Mouse (Mus musculus) right cerebral cortex, postnatal 4 days (tissue): ENCODE measurements around the gene Usp22.
A peak's percentile ranks its signal among the peaks of the same experiment; 100 is the strongest.
"Not testable (repeated sequence)": the region's sequence is repeated elsewhere in the genome, so short reads cannot be mapped to it uniquely, and the experiment has no call there.

Source experiments
- DNase-seq: peaks from one replicate; pipeline ENCODE4 v3.0.0-alpha.2; 2022

Gene Usp22

DNA sequence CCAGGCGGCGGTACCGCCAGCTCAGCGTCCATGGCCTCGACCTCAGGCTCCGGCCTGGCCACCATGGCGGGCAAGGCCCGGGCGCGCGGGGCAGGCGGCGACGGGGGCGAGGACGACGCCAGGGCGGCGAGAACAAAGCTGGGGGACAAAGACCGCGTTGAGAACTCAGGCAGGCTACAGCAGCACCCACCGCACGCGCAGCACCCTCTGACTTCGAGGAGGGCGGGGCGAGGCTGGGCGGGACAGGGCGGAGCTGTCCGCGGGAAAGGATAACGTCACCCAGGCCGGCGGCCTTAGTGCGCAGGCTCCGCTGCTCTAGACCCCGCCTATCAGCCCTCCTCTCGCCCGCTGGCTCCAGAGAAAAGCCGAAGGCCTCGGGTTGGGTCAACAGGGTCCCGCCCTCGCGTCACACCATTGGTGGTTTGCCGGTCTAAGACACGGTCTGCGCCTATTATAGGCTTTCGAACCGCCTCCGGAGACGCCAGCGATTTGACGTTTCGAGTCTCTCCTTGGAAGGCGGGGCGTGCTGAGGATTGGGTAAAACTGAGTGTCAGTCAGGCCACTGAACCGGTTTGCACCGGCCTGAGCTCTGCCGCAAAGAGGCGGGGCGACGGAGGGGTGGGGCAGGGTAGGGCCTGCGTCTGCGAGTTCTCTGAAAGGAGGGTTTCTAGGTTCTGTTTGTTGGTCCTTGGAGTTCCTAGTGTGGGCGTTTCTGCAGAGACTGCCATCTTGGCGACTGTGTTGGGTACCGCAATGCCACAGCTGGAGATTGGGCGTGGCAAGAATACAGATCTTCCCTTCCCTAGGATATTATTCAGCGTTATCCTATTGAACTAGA is at the start of gene Usp22:
TSS of gene Usp22 (minus strand) at position 235 of the 838 bp plus-strand sequence.
- peak; percentile 99 for DNase-seq

DNA sequence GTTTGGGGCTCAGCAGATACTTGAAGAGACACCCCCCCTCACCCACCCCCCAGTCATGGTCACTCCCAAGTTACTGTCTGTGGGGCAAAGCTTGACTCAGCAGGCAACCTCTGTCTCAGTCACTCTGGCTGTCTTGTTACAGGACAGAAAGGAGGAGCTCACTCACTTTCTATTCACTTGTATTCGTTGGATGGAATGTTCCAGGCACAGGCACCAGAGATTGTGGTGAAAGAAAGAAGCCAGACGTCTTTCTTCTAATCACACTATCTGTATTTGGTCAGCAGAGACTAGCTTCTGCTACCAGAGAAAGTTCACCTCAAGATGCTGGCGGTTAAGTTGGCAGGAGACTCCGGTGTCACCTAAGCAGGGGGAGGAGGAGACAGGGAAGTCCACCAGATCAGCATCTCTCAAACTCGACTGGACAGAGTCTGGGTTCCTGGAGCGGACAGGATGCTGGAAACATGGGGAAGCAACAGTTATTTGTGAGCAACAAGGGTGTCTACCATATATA is 49.4 kb upstream of the Usp22 start:
- DNase-seq = no peak

DNA sequence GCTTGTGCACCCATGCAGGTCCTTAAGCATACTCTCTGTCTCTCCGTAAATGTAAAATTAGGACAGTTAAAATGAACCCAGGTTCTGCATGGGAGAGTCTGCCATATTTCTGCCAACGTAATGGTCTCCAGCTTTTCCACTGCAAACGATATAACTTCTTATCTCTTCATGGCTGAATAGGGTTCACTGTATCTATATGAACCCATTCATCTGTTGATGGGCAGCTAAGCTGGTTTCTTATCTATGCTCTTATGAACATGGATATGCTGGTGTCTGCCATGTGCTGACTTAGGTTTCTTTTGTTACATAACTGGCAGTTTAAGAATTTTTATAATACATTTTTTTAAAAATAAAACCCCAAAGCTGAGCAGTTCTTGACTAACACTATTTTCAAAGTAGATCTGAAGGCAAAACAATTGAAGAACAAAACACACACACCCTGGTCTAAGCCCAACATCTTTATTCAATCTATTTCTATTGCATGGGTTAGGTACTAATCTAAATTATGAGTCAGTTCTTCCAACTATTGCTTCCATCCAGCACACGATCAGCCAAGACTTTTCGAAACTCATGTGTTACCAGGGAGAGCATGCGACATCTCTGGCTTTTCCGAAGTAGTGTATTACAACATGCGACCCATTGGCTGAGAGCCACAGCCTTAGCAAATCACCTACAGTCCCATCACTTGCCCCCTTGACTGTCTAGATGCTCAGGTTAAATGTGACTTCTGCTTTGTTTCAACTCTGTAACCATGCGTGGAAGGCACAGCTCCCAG is 48.3 kb upstream of the Usp22 start:
- DNase-seq = no peak

DNA sequence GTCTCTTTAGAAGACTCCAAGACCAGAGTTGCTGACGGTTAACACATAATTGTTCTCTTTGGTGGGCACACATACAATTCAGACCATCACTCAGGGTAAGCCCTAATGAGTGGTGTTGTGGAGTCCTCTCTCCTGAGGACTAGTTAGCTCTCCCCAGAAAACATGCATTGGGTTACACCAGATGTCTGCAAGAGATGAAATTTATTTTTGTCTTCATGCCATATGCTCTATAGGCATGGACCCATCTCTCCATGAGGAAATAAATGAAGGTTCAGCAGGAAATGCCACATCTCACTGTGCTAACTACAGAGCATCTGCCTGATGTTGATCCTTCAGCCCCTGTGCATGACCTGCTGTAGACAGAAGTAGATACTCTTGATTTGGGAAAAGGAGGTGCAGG is 47.2 kb upstream of the Usp22 start:
- DNase-seq = no peak

DNA sequence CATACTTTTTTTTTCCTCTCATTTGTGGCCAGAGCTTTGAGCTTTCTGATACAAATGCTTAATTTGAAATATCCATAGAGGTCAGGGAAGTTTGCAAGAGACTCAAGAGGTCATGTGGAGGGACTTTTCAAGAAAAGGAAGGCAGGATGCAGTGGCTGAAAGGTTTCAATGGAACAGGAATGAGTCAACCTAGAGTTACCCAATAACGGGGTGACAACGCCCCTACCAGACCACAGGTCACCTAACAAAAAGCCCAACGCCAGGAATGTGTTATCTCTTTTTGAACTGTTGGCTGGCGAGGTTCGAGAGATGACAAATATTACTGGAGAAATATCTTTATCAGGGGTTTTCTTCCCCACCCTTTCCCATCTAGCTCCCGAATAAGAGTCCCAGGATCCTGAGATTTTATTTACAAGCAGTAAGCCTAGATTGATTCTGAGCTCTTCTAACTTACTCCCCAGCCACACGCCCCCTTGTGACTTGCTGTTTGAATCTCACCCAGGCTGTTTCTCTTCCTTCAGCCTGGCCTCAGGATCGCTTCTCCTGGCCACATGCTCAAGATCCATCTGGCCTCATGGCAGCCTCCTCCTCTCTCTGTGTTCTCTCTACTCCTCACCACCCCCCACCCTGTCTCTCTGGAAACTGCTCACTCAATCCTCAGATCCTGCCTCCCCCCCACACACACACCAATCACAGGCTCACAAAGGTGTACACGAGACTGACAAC is 45.5 kb upstream of the Usp22 start:
- no peak for DNase-seq

DNA sequence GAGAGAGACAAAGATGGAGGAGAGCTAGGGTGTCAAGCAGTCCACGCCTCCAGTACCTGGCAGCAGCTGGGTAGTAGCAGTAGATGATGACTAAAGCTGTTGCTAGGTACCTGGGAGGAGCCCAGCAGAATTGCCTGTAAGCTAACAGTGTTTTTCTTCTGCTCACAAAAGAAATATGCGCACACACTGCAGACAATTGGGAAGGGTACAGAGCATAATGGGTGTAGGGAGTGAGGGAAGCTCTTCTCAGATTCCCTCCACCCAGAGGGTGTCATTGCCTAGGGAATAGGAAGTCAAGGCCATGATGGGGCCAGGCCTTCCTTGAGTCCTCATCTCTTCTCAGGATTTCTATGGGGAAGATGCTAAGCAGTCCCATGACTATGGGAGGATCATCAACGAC is 41.1 kb upstream of the Usp22 start:
- no peak for DNase-seq

DNA sequence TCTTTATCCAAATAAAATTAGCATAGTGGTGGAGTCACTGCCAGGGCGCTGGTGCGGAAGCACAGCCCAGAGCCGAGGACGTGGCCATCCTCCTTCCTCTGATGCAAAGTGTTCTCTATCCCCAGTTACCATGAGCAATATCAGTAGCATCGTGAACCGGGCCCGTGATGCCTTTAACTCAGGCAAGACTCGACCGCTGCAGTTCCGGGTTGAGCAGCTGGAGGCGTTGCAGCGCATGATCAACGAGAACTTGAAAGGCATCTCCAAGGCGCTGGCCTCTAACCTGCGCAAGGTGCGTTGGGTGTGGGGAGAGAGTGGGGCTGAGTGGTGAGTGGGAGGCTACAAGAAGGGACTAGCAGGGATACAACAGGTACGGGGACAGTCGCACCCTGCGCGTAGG is 37.2 kb upstream of the Usp22 start:
- DNase-seq = no peak

DNA sequence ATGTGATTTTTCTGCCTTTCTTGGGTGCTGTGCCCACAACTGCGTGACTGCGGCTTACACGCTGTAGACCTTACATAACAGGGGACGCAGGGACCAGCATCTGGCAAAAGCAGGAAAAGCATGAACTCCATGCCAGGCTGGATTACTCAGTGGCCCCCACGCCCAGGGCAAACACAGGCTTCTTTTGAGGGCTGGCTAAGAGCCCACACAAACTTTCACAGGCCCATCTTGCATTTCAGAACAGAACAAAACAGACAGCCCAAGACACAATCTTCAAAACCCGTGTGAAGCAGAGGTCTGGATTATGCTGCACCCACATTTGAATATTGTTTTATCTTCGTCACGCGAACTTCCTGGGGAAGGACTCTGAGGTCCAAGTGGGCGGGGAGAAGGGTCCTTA is 33.5 kb upstream of the Usp22 start:
- no peak for DNase-seq

DNA sequence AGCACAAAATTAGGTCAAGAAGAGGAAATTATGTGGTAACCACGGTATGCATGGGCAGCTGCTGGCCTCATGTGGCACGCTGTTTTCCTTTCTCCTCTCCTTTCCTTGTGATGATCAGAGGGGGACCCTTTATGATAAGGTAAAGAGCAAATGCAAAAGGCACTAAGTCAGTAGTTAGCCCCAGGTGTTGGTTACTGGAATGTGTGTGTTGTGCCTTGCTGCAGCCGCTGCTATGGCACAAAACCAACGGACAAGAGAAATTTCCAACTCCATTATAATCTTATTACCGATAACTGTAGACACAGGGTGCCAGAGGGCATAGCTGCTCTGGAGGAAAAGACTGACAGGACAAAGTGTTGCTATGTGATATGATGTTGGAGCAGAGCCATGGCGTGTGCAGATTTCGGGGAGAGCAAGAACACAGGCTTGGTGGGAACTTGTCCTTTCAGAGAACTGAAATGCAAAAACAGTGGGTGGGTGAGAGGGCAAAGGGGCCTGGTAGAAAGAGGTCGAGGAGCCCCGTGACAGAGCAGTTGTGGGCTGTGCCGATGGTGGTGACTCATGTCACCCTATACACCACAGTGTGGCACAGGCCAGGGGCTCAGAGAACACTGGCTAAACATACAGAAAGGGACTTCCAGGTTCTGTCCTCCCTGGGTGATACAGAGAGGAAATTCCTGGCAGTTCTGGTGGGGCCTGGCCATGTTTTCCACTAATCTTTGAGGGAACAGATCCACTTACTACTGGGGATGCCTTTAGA is 32.8 kb upstream of the Usp22 start, which contains the start of gene Aldh3a1:
TSS of gene Aldh3a1 (plus strand) at position 51 of the 760 bp plus-strand sequence.
- DNase-seq = no peak

DNA sequence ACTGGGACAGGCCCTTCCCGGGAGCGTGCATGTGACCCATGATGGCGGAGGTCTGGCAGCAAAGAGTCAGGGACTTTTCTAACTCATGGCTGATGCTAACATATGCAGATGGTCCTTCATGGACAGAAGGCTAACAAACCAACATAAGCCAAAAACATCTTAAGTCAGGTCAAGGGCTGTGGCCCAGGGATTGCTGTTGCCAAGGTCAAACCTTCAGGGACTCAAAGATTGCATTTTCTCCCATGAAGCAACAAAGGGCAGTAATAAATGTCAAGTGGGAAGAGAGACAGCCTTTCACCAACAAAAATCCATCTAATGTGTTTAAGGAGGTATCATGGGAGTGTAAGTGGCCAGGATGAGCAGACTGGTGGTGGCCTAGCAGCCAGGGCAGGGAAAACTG is 31.3 kb upstream of the Usp22 start:
- DNase-seq = no peak

DNA sequence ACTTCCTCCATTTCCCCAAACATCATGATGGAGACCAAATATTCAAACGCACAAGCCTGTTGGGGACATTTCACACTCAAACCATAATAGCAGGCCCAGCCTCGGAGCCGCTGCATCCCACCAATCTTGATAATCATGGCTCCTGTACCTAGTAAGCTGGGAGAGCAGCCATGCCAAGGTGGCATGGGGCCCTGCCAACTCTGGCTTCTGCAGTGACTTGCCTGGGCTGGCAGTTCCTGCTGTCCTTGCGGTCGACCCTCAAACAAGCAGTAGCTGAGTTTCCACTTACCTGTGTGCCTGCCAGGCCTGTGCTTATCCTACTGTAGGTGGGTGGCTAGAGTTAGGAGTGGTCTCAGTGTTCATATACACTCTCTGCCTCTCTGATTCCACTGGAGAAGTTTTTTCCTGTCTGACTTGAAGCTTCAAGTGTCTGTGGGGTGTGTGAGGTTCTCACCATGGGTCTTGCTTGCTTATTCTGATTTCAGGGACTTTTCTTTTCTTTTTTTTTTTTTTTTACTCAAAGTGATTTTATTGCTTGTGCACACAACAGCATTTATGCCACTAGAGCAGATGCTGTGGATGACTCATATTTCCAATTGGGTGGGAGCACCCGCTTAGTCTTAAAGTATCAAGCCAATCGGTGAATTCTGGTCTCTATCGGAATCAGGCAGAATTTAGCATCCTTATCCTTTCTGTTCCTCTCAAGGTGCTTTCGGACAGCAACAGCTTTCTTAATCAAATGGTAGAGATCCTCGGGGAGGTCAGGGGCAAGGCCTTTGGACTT is 30.5 kb upstream of the Usp22 start:
- no peak for DNase-seq

DNA sequence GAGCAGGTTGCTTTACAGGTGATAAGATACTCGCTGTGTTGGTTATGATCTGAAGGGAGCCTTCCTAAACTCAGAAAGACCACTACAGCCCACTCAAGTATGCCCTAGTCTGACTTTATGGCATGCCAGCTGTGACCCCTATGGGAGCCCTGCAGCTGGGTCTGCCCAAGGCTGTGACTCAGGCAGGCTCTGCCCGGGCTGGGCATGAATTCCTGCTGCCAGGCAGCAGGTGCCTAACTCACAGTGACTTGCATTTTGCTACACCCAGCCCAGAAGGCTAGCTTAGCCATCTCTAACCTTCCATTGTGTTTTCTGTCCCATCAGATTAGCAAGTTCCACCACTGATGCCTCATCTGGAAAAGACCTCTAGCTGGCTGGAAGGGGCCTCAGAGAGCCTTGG is 28.0 kb upstream of the Usp22 start:
- DNase-seq = no peak

DNA sequence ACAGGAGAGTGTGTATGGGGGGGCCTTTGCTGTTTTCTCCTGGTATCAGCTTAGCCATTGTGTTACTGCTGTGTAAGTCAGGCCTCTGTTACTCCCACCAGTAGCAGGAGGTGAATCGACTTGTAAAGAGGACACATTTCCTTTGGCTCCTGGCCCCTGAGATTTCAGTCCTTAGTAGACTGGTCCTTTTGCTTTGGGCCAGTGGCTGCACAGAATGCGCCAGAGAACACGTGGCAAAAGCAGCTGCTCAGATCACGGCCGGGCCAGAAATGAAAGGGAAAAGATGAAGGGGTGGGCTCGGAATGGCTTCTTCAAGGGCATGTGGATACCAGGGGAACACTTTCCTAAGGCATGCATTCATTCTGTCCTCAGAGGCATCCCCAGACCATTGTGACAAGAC is 27.3 kb upstream of the Usp22 start:
- no peak for DNase-seq

DNA sequence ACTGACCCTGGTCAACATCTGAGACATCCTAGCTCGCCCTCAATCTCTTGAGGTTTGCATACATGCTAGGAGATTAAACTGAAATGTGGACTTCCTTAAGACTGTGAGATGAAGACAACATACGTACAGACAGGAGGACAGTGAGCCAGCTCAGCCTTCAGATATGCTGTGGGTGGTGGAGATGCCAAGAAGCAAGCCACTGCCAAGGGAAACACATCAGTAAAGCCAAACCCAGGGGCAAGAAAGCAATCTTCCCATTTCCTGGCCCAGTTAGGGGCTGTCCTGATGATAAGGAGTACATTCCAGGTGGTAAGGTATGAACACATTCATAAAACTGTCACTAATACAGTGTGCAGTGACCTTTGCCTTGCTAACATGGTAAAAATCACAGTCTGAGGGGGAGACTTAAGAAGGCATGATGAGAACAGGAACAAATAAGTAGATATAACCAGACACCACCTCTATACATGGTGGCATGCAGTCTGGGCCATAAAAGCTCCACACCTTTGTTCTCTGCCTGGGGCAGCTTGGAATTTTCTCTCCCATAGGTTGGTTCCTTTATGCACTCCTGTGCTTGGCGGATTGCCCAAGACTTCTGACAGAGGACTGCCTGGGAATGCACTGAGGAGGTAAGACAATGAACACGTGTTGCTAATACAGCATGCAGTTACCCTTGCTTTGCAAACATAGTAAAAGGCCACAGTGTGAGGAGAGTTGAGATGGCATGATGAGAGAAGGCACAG is 24.9 kb upstream of the Usp22 start:
- DNase-seq = no peak

DNA sequence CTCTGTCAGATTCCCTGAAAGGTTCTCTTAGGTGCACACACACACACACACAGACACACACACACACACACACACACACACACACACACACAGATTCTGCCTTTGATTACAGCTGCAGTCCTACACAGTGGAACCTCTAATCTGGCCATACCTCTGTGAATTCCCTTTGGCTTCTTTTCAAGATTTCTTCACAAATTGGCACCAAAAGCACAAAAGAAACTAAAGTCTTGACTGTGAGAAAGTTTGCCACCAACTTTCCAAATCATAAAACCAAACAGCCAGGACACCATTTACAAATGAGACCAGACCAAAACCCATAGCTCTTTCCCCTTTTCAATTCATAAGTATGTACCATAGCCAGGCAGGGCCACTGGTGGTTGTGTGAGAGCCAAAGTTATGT is 23.1 kb upstream of the Usp22 start:
- DNase-seq = no peak

DNA sequence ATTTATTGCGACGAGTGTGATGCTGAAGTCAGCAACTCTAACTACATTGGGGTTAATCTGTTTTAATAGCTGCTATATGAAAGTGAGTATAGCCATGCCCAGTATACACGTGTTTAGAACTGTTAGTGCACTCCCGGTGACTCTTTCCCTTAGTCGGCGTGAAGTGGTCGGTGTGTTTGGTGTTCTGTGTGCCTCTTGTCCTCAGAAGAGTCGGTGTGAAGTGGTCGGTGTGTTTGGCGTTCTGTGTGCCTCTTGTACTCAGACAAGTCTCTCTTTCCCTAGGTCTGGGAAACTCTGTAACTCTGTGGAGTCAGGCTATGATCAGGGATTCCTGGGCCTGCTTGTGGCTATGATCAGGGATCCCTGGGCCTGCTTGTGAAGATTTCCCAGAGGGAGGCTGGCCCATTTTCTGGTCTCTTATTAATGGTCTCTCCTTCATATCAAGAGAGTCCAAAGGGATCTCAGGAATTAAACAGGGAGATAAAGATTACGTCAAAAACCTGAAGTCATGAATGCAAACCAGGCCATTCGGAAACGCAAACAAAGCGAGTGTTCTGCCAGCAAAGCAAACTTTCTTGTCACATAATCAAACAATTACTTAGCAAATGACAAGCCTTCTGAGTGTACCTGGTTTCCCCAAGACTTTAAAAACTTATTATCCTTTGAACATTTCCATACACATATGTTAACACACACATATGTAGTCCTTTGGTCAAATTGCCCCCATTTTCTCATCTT is 21.9 kb upstream of the Usp22 start:
- no peak for DNase-seq

DNA sequence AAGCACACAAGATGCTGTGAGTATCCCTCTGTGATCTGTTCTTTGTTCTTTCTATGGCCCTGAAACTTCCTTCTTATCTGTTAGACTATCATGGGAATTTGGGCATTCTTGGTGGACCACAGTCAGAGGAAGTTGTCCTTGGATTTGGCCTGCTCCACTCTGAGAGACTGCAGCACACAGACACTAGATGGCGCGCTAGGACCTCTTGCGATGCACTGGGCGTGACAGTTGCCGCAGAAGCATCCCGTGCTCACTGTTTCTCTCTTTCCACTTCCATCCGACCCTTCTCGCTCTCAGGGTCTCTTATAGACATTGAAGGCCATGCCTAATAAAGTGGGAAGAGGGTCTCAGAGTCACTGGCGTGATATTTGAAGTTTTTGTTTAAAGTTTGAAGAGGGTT is 18.5 kb upstream of the Usp22 start:
- DNase-seq = peak; percentile 92

DNA sequence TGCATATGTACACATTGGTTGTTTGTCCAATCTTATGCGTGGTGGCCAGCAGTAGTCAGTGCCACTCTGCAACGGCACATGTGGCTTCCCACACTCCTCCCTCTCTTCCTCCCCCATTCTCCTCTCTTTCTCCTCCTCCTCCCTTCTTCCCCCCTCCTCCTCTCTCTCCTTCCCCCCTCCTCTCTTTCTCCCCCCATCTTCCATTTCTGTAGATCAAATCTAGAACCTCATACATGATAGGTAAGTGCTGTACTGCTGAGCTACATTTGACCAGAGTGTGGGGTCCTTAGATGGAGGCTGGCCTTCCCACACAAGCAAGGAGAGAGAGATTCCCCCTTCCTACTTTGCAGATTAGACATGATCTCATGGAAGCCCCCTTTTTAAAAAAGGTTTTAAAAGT is 17.9 kb upstream of the Usp22 start:
- no peak for DNase-seq

DNA sequence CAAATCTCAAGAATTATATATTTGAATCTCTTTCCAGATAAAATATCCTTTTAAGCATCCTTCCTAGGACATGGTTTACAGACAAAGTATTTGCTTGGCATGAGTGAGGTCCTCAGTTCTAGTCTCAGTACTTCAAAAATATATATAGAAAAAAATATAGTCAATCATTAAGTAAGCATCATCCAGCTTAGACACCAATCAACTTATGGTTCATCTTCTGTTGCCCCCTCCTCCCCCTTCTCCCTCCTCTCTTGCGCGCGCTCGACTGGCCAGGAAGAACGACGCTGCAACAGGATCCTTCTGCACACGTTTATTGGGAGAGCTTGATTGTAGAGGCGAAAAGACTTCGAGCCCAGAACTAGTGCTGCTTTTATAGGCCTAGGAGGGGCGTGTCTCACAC is 17.3 kb upstream of the Usp22 start:
- not testable (repeated sequence) for DNase-seq

DNA sequence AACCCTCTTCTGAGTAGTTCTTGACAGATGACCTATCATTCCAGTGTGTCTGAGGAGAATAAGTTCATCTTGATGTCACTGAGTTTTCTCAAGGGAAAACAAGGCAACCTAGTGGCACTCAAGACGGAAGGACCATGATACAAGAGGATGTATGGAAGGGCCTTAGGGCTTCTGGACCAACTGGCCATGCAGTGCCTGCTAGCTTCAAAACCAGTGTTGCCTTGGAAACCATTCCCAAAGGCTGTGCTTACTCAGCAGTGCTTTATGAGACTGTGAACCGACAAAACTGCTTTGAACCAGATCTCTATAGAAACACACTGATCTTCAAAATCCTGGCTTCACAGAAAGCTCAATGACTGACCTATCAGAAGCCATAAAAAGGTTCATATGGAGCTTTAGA is 15.9 kb upstream of the Usp22 start:
- DNase-seq = no peak
